Mouse (Mus musculus) brain, adult 10 weeks (tissue): ENCODE results near the gene Amph. TPM values are rescaled to one million over a fixed set of nuclear protein-coding genes. Genes with fewer than 3 reads are reported as not detected.

Source experiments
- polyA plus RNA-seq: library from polyadenylated mRNA; stranded (reverse); fragments of 350-450 nt; fragmentation: Illumina TruSeq; extraction: RNeasy Lipid Tissue Mini Kit (QIAGEN cat#74804); gene quantifications from one replicate; pipeline ENCODE4 v1.2.3, GENCODE M21; 2015; ENCODE audit warnings: low read depth, low replicate concordance

Gene Amph
- polyA plus RNA-seq, result 142 TPM

DNA sequence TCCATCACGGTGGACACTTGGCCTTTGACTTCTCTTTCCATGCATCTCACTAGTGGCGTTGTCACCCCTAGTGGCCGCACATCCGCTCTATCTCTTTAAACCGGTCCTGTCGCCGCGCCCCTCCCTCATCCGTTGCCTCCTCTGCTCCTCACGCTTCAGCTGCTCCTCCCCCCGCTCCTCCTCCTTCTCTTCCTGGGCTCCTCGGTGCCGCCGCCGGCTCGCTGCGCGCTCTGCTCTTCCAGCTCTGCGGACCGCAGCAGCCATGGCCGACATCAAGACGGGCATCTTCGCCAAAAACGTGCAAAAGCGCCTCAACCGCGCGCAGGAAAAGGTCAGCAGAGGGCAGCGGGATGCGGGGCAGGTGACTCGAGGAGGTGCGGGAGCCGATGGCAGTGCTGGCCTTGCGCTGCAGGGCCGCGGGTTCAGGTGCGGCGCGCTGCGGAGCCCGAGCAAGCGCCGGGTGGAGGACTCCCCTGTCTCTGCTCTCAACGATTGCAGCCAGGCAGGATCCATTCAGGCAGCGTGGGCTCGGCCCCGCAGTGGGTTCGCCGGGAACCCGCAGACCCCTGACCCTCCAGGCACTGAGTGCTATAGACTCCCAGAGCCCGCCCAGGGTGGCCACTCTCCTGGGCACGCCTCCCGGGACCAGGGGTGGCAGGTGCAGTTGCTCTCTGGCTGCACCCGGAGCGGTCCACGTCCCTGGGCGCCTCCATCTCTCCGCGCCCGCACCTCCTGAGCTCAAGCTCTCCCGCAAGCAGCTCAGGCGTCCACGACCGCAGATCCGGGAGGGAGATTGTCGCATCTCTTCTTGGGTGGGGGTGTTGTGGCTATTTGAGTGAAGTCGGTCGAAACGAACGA is at the start of gene Amph:
TSS of gene Amph (plus strand) at position 35 of the 858 bp plus-strand sequence.

Other genes starting within 250 kb of the Amph start
- gene Vps41, start 230.9 kb upstream of the Amph start, polyA plus RNA-seq, result 135 TPM